Mouse (Mus musculus) liver, embryonic 12.5 days (tissue): ENCODE data around the gene Agpat1. TPM values are rescaled to one million over a fixed set of nuclear protein-coding genes. Genes with fewer than 3 reads are reported as not detected.
A peak's percentile ranks its signal among the peaks of the same experiment; 100 is the strongest.

ENCODE experiments used
- ATAC-seq: fragments of 200-750 bp; cut with Nextera tagmentation; 2 replicates; pipeline ENCODE4 v1.8.0; 2017; ENCODE audit warnings: moderate number of reproducible peaks, mild to moderate bottlenecking, moderate library complexity
- H3K27ac ChIP-seq: fragments of 300-500 bp; sonication (generic); 2 replicates; pipeline ENCODE4 v1.5.1; 2016; ENCODE audit warnings: mild to moderate bottlenecking
- H3K27me3 ChIP-seq: fragments of 300-500 bp; sonication (generic); replicated peaks from 2 replicates; pipeline ENCODE4 v1.6.1; 2016; ENCODE audit warnings: mild to moderate bottlenecking, moderate library complexity
- H3K36me3 ChIP-seq: fragments of 300-500 bp; sonication (generic); 2 replicates; pipeline ENCODE4 v1.6.1; 2016; ENCODE audit warnings: mild to moderate bottlenecking, moderate library complexity
- H3K4me1 ChIP-seq: fragments of 300-500 bp; sonication (generic); 2 replicates; pipeline ENCODE4 v1.6.1; 2016
- H3K4me2 ChIP-seq: fragments of 300-500 bp; sonication (generic); 2 replicates; pipeline ENCODE4 v1.6.1; 2016; ENCODE audit warnings: mild to moderate bottlenecking, moderate library complexity
- H3K4me3 ChIP-seq: fragments of 300-500 bp; sonication (generic); 2 replicates; pipeline ENCODE4 v1.5.1; 2016; ENCODE audit warnings: mild to moderate bottlenecking, moderate library complexity
- H3K9ac ChIP-seq: fragments of 300-500 bp; sonication (generic); 2 replicates; pipeline ENCODE4 v1.6.1; 2016; ENCODE audit warnings: mild to moderate bottlenecking, moderate library complexity
- H3K9me3 ChIP-seq: fragments of 300-500 bp; sonication (generic); replicated peaks from 2 replicates; pipeline ENCODE4 v1.6.1; 2016; ENCODE audit warnings: mild to moderate bottlenecking, moderate library complexity
- WGBS: fragments of 180-500 bp; shearing (Covaris S2); methylation state at CpG from one replicate; pipeline ENCODE4 v1.1.7; 2016; ENCODE audit not compliant: insufficient replicate concordance; 5-methylcytosine and 5-hydroxymethylcytosine counted together
- polyA plus RNA-seq: library from polyadenylated mRNA; unstranded; fragments of >200 nt; fragmentation: Nextera tagmentation; extraction: Ambion mirVana; gene quantifications from 2 replicates; pipeline ENCODE4 v1.2.1, GENCODE M21; 2016

Gene Agpat1
- 31.2 and 31.7 TPM in 2 replicates for polyA plus RNA-seq

- H3K9ac ChIP-seq = peak within 1 kb of the TSS; percentile 99
- peak within 1 kb of the TSS; percentile 91 for H3K27ac ChIP-seq
- no peaks in the 10 kb centered on the region for H3K27me3 ChIP-seq
- no peaks in the 10 kb centered on the region for H3K9me3 ChIP-seq
- H3K4me1 ChIP-seq = peaks cover 65% of the 10 kb centered on the region
- peak; percentile 83 for ATAC-seq
- under 1% methylated on average over 35 of the region's 35 CpGs for WGBS
- peak within 1 kb of the TSS; percentile 98 for H3K4me3 ChIP-seq
- peaks cover 36% of the 10 kb centered on the region for H3K36me3 ChIP-seq
- peak within 1 kb of the TSS; percentile 94 for H3K4me2 ChIP-seq
These were observed at the start of gene Agpat1 for GRCm38 (mm10) chr17:34604061-34604508. Gene Agpat1 (plus strand): TSS chr17:34604262.

GRCm38 (mm10) chr17:34555483-34555882 is 48.6 kb upstream of the Agpat1 start:
- H3K36me3 ChIP-seq = no peaks in the 10 kb centered on the region
- peaks cover 40% of the 10 kb centered on the region for H3K27me3 ChIP-seq
- no peak overlapping the region for H3K9ac ChIP-seq
- no peak overlapping the region for H3K4me3 ChIP-seq
- no peaks in the 10 kb centered on the region for H3K9me3 ChIP-seq
- WGBS = 12% methylated on average over 5 of the region's 5 CpGs
- H3K27ac ChIP-seq = no peak overlapping the region
- H3K4me2 ChIP-seq = no peak overlapping the region
- no peak for ATAC-seq
- peaks cover 7% of the 10 kb centered on the region for H3K4me1 ChIP-seq

GRCm38 (mm10) chr17:34556406-34556805 is 47.7 kb upstream of the Agpat1 start:
- H3K4me1 ChIP-seq = peaks cover 16% of the 10 kb centered on the region
- no peak overlapping the region for H3K9ac ChIP-seq
- 58% methylated on average over 8 of the region's 8 CpGs for WGBS
- ATAC-seq = no peak
- H3K4me2 ChIP-seq = no peak overlapping the region
- H3K4me3 ChIP-seq = no peak overlapping the region
- no peak overlapping the region for H3K27ac ChIP-seq
- peaks cover 44% of the 10 kb centered on the region for H3K27me3 ChIP-seq
- H3K9me3 ChIP-seq = no peaks in the 10 kb centered on the region
- H3K36me3 ChIP-seq = no peaks in the 10 kb centered on the region

GRCm38 (mm10) chr17:34557411-34557810 is 46.7 kb upstream of the Agpat1 start:
- no peak overlapping the region for H3K4me3 ChIP-seq
- H3K27me3 ChIP-seq = peaks cover 45% of the 10 kb centered on the region
- ATAC-seq = no peak
- H3K9me3 ChIP-seq = no peaks in the 10 kb centered on the region
- H3K9ac ChIP-seq = no peak overlapping the region
- H3K4me2 ChIP-seq = no peak overlapping the region
- no peak overlapping the region for H3K27ac ChIP-seq
- peaks cover 18% of the 10 kb centered on the region for H3K4me1 ChIP-seq
- no peaks in the 10 kb centered on the region for H3K36me3 ChIP-seq
- WGBS = 63% methylated on average over 11 of the region's 11 CpGs

GRCm38 (mm10) chr17:34559116-34559515 is 44.9 kb upstream of the Agpat1 start:
- no peak overlapping the region for H3K27ac ChIP-seq

GRCm38 (mm10) chr17:34559895-34560294 is 44.2 kb upstream of the Agpat1 start:
- Histone ChIP-seq H3K27ac (no peak overlapping the region), H3K9me3 (no peaks in the 10 kb centered on the region), H3K4me1 (peaks cover 24% of the 10 kb centered on the region), H3K36me3 (no peaks in the 10 kb centered on the region), H3K4me2 (0 out of 2 replicates have a peak overlapping the region, but pooled peaks have one; percentile 4), H3K4me3 (no peak overlapping the region), H3K27me3 (peaks cover 31% of the 10 kb centered on the region), H3K9ac (no peak overlapping the region)
- ATAC-seq = peak; percentile 59; the same call in 1 of the 2 replicates
- 20% methylated on average over 15 of the region's 15 CpGs for WGBS

More at GRCm38 (mm10) chr17:34559116-34559515, 44.9 kb upstream of the Agpat1 start:
- WGBS = 74% methylated on average over 7 of the region's 7 CpGs
- Histone ChIP-seq H3K27me3 (peaks cover 35% of the 10 kb centered on the region), H3K4me1 (peaks cover 22% of the 10 kb centered on the region), H3K9ac (no peak overlapping the region), H3K9me3 (no peaks in the 10 kb centered on the region), H3K4me2 (no peak overlapping the region), H3K4me3 (no peak overlapping the region), H3K36me3 (no peaks in the 10 kb centered on the region)
- no peak for ATAC-seq

- ATAC-seq = no peak
- no peak overlapping the region for H3K4me3 ChIP-seq
- no peaks in the 10 kb centered on the region for H3K36me3 ChIP-seq
- no peak overlapping the region for H3K4me2 ChIP-seq
- H3K27me3 ChIP-seq = peaks cover 36% of the 10 kb centered on the region
- peaks cover 24% of the 10 kb centered on the region for H3K4me1 ChIP-seq
- no peak overlapping the region for H3K27ac ChIP-seq
- WGBS = 80% methylated on average over 6 of the region's 6 CpGs
- H3K9ac ChIP-seq = no peak overlapping the region
- no peaks in the 10 kb centered on the region for H3K9me3 ChIP-seq
These were observed 43.6 kb upstream of the Agpat1 start for GRCm38 (mm10) chr17:34560438-34560837.

- H3K4me3 ChIP-seq = no peak overlapping the region
- no peak for ATAC-seq
- peaks cover 43% of the 10 kb centered on the region for H3K27me3 ChIP-seq
- 0 out of 2 replicates have a peak overlapping the region, but pooled peaks have one; percentile 36 for H3K27ac ChIP-seq
- 0 out of 2 replicates have a peak overlapping the region, but pooled peaks have one; percentile 17 for H3K9ac ChIP-seq
- WGBS = 24% methylated on average over 8 of the region's 8 CpGs
- no peaks in the 10 kb centered on the region for H3K36me3 ChIP-seq
- peaks cover 24% of the 10 kb centered on the region for H3K4me1 ChIP-seq
- H3K9me3 ChIP-seq = no peaks in the 10 kb centered on the region
- H3K4me2 ChIP-seq = peak overlapping the region; percentile 36
These were observed 42.9 kb upstream of the Agpat1 start for GRCm38 (mm10) chr17:34561200-34561599.

- Histone ChIP-seq H3K9ac (no peak overlapping the region), H3K27ac (no peak overlapping the region), H3K4me1 (peaks cover 24% of the 10 kb centered on the region), H3K36me3 (no peaks in the 10 kb centered on the region), H3K27me3 (peaks cover 50% of the 10 kb centered on the region), H3K4me2 (no peak overlapping the region), H3K4me3 (no peak overlapping the region), H3K9me3 (no peaks in the 10 kb centered on the region)
- 65% methylated on average over 3 of the region's 3 CpGs for WGBS
- ATAC-seq = no peak
These were observed 41.5 kb upstream of the Agpat1 start for GRCm38 (mm10) chr17:34562595-34562994.

GRCm38 (mm10) chr17:34563354-34563753 is 40.7 kb upstream of the Agpat1 start:
- no peak overlapping the region for H3K9ac ChIP-seq
- H3K36me3 ChIP-seq = no peaks in the 10 kb centered on the region
- ATAC-seq = no peak
- no peak overlapping the region for H3K4me2 ChIP-seq
- no peak overlapping the region for H3K27ac ChIP-seq
- peaks cover 48% of the 10 kb centered on the region for H3K27me3 ChIP-seq
- 66% methylated on average over 11 of the region's 11 CpGs for WGBS
- H3K4me3 ChIP-seq = no peak overlapping the region
- no peaks in the 10 kb centered on the region for H3K9me3 ChIP-seq
- H3K4me1 ChIP-seq = peaks cover 24% of the 10 kb centered on the region

GRCm38 (mm10) chr17:34564003-34564421 is 40.0 kb upstream of the Agpat1 start, which contains the start of gene Notch4:
Gene Notch4 (plus strand): TSS chr17:34564268.
- Histone ChIP-seq H3K27me3 (peaks cover 45% of the 10 kb centered on the region), H3K9ac (no peak within 1 kb of the TSS), H3K4me2 (peak within 1 kb of the TSS; percentile 26; the same call in 1 of the 2 replicates), H3K9me3 (no peaks in the 10 kb centered on the region), H3K27ac (0 out of 2 replicates have a peak within 1 kb of the TSS, but pooled peaks have one; percentile 31), H3K36me3 (no peaks in the 10 kb centered on the region), H3K4me1 (peaks cover 24% of the 10 kb centered on the region), H3K4me3 (0 out of 2 replicates have a peak within 1 kb of the TSS, but pooled peaks have one; percentile 3)
- ATAC-seq = no peak
- 12% methylated on average over 6 of the region's 6 CpGs for WGBS

GRCm38 (mm10) chr17:34564796-34565195 is 39.3 kb upstream of the Agpat1 start:
- Histone ChIP-seq H3K4me3 (no peak overlapping the region), H3K27me3 (peaks cover 43% of the 10 kb centered on the region), H3K36me3 (no peaks in the 10 kb centered on the region), H3K9me3 (no peaks in the 10 kb centered on the region), H3K27ac (0 out of 2 replicates have a peak overlapping the region, but pooled peaks have one; percentile 31), H3K4me2 (peak overlapping the region; percentile 26; the same call in 1 of the 2 replicates), H3K4me1 (peaks cover 21% of the 10 kb centered on the region), H3K9ac (no peak overlapping the region)
- 41% methylated on average over 3 of the region's 3 CpGs for WGBS
- ATAC-seq = no peak
